Mouse (Mus musculus) lung, postnatal 0 days (tissue): ENCODE measurements around the gene Hist1h1t. TPM values are rescaled to one million over a fixed set of nuclear protein-coding genes. Genes with fewer than 3 reads are reported as not detected.
"Not testable (repeated sequence)": the region's sequence is repeated elsewhere in the genome, so short reads cannot be mapped to it uniquely, and the experiment has no call there.

Experiments
- ATAC-seq: fragments of 200-750 bp; cut with Nextera tagmentation; 2 replicates; pipeline ENCODE4 v1.8.0; 2017; ENCODE audit warnings: moderate library complexity
- DNase-seq: peaks from one replicate; pipeline ENCODE4 v3.0.0-alpha.2; 2016; ENCODE audit warnings: low spot score
- H3K27ac ChIP-seq: fragments of 300-500 bp; sonication (generic); 2 replicates; pipeline ENCODE4 v1.5.1; 2014; ENCODE audit warnings: antibody characterized with exemption, mild to moderate bottlenecking, low read length, mixed read lengths
- H3K27me3 ChIP-seq: fragments of 300-500 bp; sonication (generic); replicated peaks from 2 replicates; pipeline ENCODE4 v1.6.1; 2014; ENCODE audit warnings: low read length, mixed read lengths; ENCODE audit not compliant: insufficient read depth
- H3K36me3 ChIP-seq: fragments of 300-500 bp; sonication (generic); 2 replicates; pipeline ENCODE4 v1.6.1; 2014; ENCODE audit warnings: low read length, mixed read lengths; ENCODE audit not compliant: insufficient read depth
- H3K4me1 ChIP-seq: fragments of 300-500 bp; sonication (generic); 2 replicates; pipeline ENCODE4 v1.6.1; 2014; ENCODE audit warnings: antibody characterized with exemption, low read depth, low read length, mixed read lengths; ENCODE audit not compliant: insufficient read depth
- H3K4me2 ChIP-seq: fragments of 300-500 bp; sonication (generic); replicated peaks from 2 replicates; pipeline ENCODE4 v1.6.1; 2014; ENCODE audit warnings: low read depth, mild to moderate bottlenecking, low read length, moderate library complexity, mixed read lengths
- H3K4me3 ChIP-seq: fragments of 300-500 bp; sonication (generic); 2 replicates; pipeline ENCODE4 v1.5.1; 2014; ENCODE audit warnings: low read depth, low read length
- H3K9ac ChIP-seq: fragments of 300-500 bp; sonication (generic); replicated peaks from 2 replicates; pipeline ENCODE4 v1.6.1; 2014; ENCODE audit warnings: low read depth, mild to moderate bottlenecking
- H3K9me3 ChIP-seq: fragments of 300-500 bp; sonication (generic); 2 replicates; pipeline ENCODE4 v1.6.1; 2016; ENCODE audit warnings: low read length, mixed read lengths
- CTCF ChIP-seq: IDR thresholded peaks from 2 replicates; pipeline ENCODE4 v1.5.1; 2016; ENCODE audit warnings: antibody characterized with exemption, mild to moderate bottlenecking
- EP300 ChIP-seq: IDR thresholded peaks from 2 replicates; pipeline ENCODE4 v1.6.1; 2016; ENCODE audit warnings: antibody characterized with exemption, mild to moderate bottlenecking, control low read depth
- WGBS: fragments of 180-500 bp; shearing (Covaris S2); extraction: QIAGEN DNeasy Blood & Tissue Kit; methylation state at CpG from one replicate; pipeline ENCODE4 v1.1.7; 2014; 5-methylcytosine and 5-hydroxymethylcytosine counted together
- polyA plus RNA-seq: library from polyadenylated mRNA; unstranded; fragments of >200 nt; fragmentation: Nextera tagmentation; extraction: Ambion mirVana; gene quantifications from 2 replicates; pipeline ENCODE4 v1.2.1, GENCODE M21; 2015

The Hist1h1t gene
- polyA plus RNA-seq, 1 experiment from 2014 or later = 0.13 TPM

GRCm38 (mm10) chr13:23716261-23717042, 20.8 kb downstream of the Hist1h1t start:
- Histone ChIP-seq H3K27ac (no peak overlapping the region), H3K4me1 (no peaks in the 10 kb centered on the region), H3K4me3 (no peak overlapping the region), H3K27me3 (no peaks in the 10 kb centered on the region), H3K9ac (no peak overlapping the region), H3K9me3 (no peaks in the 10 kb centered on the region), H3K36me3 (no peaks in the 10 kb centered on the region), H3K4me2 (no peak overlapping the region)
- no peak for DNase-seq
- ATAC-seq = no peak
- TF ChIP-seq EP300 = no peak
- 84% methylated on average over 5 of the region's 5 CpGs for WGBS

GRCm38 (mm10) chr13:23717176-23717575, 21.6 kb downstream of the Hist1h1t start:
- Histone ChIP-seq H3K9me3 (no peaks in the 10 kb centered on the region), H3K4me1 (no peaks in the 10 kb centered on the region), H3K36me3 (no peaks in the 10 kb centered on the region), H3K4me3 (no peak overlapping the region), H3K9ac (no peak overlapping the region), H3K27me3 (no peaks in the 10 kb centered on the region), H3K27ac (no peak overlapping the region), H3K4me2 (no peak overlapping the region)
- no peak for DNase-seq
- 51% methylated on average over 11 of the region's 11 CpGs for WGBS
- TF ChIP-seq CTCF (no peak), EP300 (no peak)
- ATAC-seq = no peak

- 18% methylated on average over 2 of the region's 2 CpGs for WGBS
- not testable (repeated sequence) for H3K4me1 ChIP-seq
Observed at GRCm38 (mm10) chr13:23717593-23718245, 22.1 kb downstream of the Hist1h1t start.

GRCm38 (mm10) chr13:23724239-23724638, 28.6 kb downstream of the Hist1h1t start:
- TF ChIP-seq EP300 = no peak
- TF ChIP-seq CTCF = no peak
- H3K36me3 ChIP-seq = no peaks in the 10 kb centered on the region
- H3K9ac ChIP-seq = no peak overlapping the region
- no peak overlapping the region for H3K27ac ChIP-seq
- ATAC-seq = peak; percentile 52
- no peaks in the 10 kb centered on the region for H3K4me1 ChIP-seq
- no peak overlapping the region for H3K4me3 ChIP-seq
- no peak for DNase-seq
- no peaks in the 10 kb centered on the region for H3K9me3 ChIP-seq
- WGBS = 54% methylated on average over 4 of the region's 4 CpGs
- no peak overlapping the region for H3K4me2 ChIP-seq
- H3K27me3 ChIP-seq = no peaks in the 10 kb centered on the region

More at GRCm38 (mm10) chr13:23717593-23718245, 22.1 kb downstream of the Hist1h1t start:
- H3K27me3 ChIP-seq, H3K9ac ChIP-seq, ATAC-seq, H3K36me3 ChIP-seq, H3K9me3 ChIP-seq, H3K27ac ChIP-seq, H3K4me2 ChIP-seq, H3K4me3 ChIP-seq, DNase-seq: not testable (repeated sequence)

GRCm38 (mm10) chr13:23725213-23725612, 29.6 kb downstream of the Hist1h1t start:
- no peak for TF ChIP-seq CTCF
- DNase-seq = no peak
- H3K36me3 ChIP-seq = no peaks in the 10 kb centered on the region

GRCm38 (mm10) chr13:23728472-23729191, 33.0 kb downstream of the Hist1h1t start:
- WGBS = 83% methylated on average over 18 of the region's 18 CpGs
- Histone ChIP-seq H3K27ac (no peak overlapping the region), H3K4me3 (no peak overlapping the region), H3K27me3 (no peaks in the 10 kb centered on the region), H3K9me3 (no peaks in the 10 kb centered on the region), H3K4me2 (no peak overlapping the region), H3K4me1 (0 out of 2 replicates have a peak, but pooled peaks cover 3% of the 10 kb centered on the region), H3K36me3 (no peaks in the 10 kb centered on the region), H3K9ac (no peak overlapping the region)
- no peak for ATAC-seq
- no peak for DNase-seq
- TF ChIP-seq CTCF = no peak
- no peak for TF ChIP-seq EP300

More at GRCm38 (mm10) chr13:23725213-23725612, 29.6 kb downstream of the Hist1h1t start:
- no CpG with 5 or more reads among the region's 1 CpGs for WGBS
- no peak overlapping the region for H3K4me2 ChIP-seq
- H3K9ac ChIP-seq = no peak overlapping the region
- no peak for ATAC-seq
- H3K27me3 ChIP-seq = no peaks in the 10 kb centered on the region
- H3K27ac ChIP-seq = no peak overlapping the region
- H3K9me3 ChIP-seq = no peaks in the 10 kb centered on the region
- no peak overlapping the region for H3K4me3 ChIP-seq
- H3K4me1 ChIP-seq = no peaks in the 10 kb centered on the region
